Mouse (Mus musculus) duodenum, adult 2 months (tissue): Measurements from ENCODE around the gene Vmn1r169. TPM values are rescaled to one million over a fixed set of nuclear protein-coding genes. Genes with fewer than 3 reads are reported as not detected.

ENCODE experiments used
- polyA plus RNA-seq: library from polyadenylated mRNA; depleted of rRNA; stranded (reverse); fragments of >200 nt; gene quantifications from 2 replicates; pipeline ENCODE4 v1.2.3, GENCODE M21; 2012; ENCODE audit warnings: low replicate concordance; rRNA removed

Gene Vmn1r169
- not detected in 2 replicates for polyA plus RNA-seq

GRCm38 (mm10) chr7:23575226-23575625, at the start of gene Vmn1r169:
Vmn1r169 (plus strand) TSS chr7:23575526.

DNA sequence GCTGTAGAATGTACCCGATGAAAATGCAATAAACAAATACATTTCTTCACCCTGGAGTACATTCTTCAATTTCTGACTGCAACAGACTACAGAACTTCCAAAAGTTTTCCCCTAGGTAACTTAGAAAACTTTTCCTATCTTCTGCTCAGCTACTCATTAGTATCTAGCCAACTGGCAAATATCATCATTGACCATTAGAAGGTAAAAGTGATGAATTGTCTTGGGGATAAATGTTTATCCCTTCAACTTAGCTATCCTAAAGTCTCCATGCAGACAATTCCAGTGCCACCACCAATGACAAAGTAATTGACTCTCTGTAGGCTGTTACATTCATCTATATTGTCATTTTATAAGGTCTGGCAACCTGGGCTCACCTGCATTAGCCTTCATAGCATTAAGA, 35.9 kb upstream of the Vmn1r169 start, which contains the start of gene Vmn1r168:
Gene Vmn1r168 (plus strand): TSS at position 301 of the 400 bp plus-strand sequence.

DNA sequence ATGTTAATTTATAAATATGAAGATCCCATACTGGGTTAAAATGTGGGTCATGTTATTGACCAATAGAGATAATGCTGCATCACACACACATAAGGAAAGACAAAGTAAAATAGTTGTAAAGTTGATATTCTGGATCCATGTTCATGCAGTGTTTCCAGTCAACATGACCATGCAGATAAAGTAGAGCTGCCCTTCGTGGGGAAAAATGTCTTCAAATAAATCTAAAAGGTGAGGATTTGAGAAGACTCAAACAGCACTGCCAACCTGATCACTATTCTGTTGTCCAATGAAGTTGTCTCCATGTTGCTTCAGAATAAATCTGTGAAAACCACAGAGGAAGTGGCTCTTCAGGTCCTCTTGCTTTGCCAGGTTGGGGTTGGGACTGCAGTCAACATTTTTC, 30.5 kb downstream of the Vmn1r169 start, which contains the start of gene Vmn1r170:
Gene Vmn1r170 (plus strand): TSS at position 301 of the 400 bp plus-strand sequence.

Other genes starting within 250 kb of the Vmn1r169 start
- gene Nlrp5, start 189.6 kb upstream of the Vmn1r169 start, polyA plus RNA-seq: not detected in 2 replicates
- gene Vmn1r167, start 68.3 kb upstream of the Vmn1r169 start, polyA plus RNA-seq: not detected in 2 replicates
- gene Vmn1r168, start 35.8 kb upstream of the Vmn1r169 start, polyA plus RNA-seq: not detected in 2 replicates
- not detected in 2 replicates for gene Vmn1r170, start 30.6 kb downstream of the Vmn1r169 start, polyA plus RNA-seq
- gene Vmn1r171, start 55.2 kb downstream of the Vmn1r169 start, polyA plus RNA-seq: not detected in 2 replicates
- not detected in 2 replicates for gene Vmn1r172, start 82.8 kb downstream of the Vmn1r169 start, polyA plus RNA-seq
- not detected in 2 replicates for gene Vmn1r173, start 125.2 kb downstream of the Vmn1r169 start, polyA plus RNA-seq
- gene Vmn1r174, start 176.7 kb downstream of the Vmn1r169 start, polyA plus RNA-seq: not detected in 2 replicates
- gene Vmn1r175, start 235.1 kb downstream of the Vmn1r169 start, polyA plus RNA-seq: not detected in 2 replicates